Mouse (Mus musculus) embryonic fibroblast, embryonic 13.5 days (primary cell): Measurements from ENCODE around the gene Tcea3. TPM values are rescaled to one million over a fixed set of nuclear protein-coding genes. Genes with fewer than 3 reads are reported as not detected.

Source experiments
- H3K27ac ChIP-seq: 2 replicates; pipeline ENCODE4 v1.5.1; 2012; ENCODE audit warnings: low read length, control low read depth, inconsistent platforms; ENCODE audit not compliant: insufficient read depth
- H3K4me1 ChIP-seq: 2 replicates; pipeline ENCODE4 v1.6.1; 2011; ENCODE audit warnings: low read length; ENCODE audit not compliant: control insufficient read depth, insufficient read depth
- H3K4me3 ChIP-seq: 2 replicates; pipeline ENCODE4 v1.5.1; 2011; ENCODE audit warnings: mild to moderate bottlenecking, control low read depth, low read length; ENCODE audit not compliant: insufficient read depth
- CTCF ChIP-seq: IDR thresholded peaks from 2 replicates; pipeline ENCODE4 v1.5.1; 2011; ENCODE audit warnings: mild to moderate bottlenecking, control low read depth, low read length, moderate library complexity, borderline replicate concordance; ENCODE audit not compliant: insufficient read depth
- POLR2A ChIP-seq: IDR thresholded peaks from 2 replicates; pipeline ENCODE4 v1.6.1; 2011; ENCODE audit warnings: low read depth, mild to moderate bottlenecking, control low read depth, low read length, moderate library complexity
- polyA plus RNA-seq: library from polyadenylated mRNA; stranded (reverse); fragments of >200 nt; gene quantifications from 2 replicates; pipeline ENCODE4 v1.2.4, GENCODE M21; 2011; ENCODE audit warnings: low read depth; ENCODE audit not compliant: missing spikeins, insufficient read length

The Tcea3 gene
- polyA plus RNA-seq, 1 experiment = 15.6 TPM

GRCm38 (mm10) chr4:136214828-136215227 lies 32.7 kb upstream of the Tcea3 start:
- no peak for TF ChIP-seq CTCF
- TF ChIP-seq POLR2A = no peak
- H3K27ac ChIP-seq = no peak overlapping the region

DNA sequence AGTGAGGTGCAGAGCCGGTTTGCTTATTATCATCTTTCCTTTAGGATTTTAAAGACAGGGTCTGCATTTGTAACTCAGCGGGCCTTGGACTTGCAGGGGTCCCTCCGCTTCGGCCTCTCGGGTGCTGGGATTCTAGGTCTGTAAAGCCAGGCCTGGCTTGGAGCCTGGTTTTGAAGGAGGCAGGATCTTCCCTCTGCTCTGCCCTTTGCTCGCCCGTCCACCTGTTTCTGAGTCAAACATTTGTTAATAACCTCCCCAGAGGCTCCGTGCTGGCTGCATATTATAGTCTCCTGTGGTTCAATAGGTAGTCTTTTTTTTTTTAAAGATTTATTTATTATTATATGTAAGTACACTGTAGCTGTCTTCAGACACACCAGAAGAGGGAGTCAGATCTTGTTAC lies 32.0 kb upstream of the Tcea3 start:
- Histone ChIP-seq H3K4me1 (peaks cover 5% of the 10 kb centered on the region; the same call in 1 of the 2 replicates), H3K27ac (no peak overlapping the region), H3K4me3 (no peak overlapping the region)
- TF ChIP-seq POLR2A (no peak), CTCF (no peak)

More at GRCm38 (mm10) chr4:136214828-136215227, 32.7 kb upstream of the Tcea3 start:
- Histone ChIP-seq H3K4me1 (peaks cover 6% of the 10 kb centered on the region; the same call in 1 of the 2 replicates), H3K4me3 (no peak overlapping the region)

- TF ChIP-seq POLR2A (no peak), CTCF (no peak)
- H3K27ac ChIP-seq = no peak overlapping the region
- H3K4me1 ChIP-seq = 0 out of 2 replicates have a peak, but pooled peaks cover 3% of the 10 kb centered on the region
- no peak overlapping the region for H3K4me3 ChIP-seq
These were observed 30.5 kb upstream of the Tcea3 start for GRCm38 (mm10) chr4:136217063-136217462.

DNA sequence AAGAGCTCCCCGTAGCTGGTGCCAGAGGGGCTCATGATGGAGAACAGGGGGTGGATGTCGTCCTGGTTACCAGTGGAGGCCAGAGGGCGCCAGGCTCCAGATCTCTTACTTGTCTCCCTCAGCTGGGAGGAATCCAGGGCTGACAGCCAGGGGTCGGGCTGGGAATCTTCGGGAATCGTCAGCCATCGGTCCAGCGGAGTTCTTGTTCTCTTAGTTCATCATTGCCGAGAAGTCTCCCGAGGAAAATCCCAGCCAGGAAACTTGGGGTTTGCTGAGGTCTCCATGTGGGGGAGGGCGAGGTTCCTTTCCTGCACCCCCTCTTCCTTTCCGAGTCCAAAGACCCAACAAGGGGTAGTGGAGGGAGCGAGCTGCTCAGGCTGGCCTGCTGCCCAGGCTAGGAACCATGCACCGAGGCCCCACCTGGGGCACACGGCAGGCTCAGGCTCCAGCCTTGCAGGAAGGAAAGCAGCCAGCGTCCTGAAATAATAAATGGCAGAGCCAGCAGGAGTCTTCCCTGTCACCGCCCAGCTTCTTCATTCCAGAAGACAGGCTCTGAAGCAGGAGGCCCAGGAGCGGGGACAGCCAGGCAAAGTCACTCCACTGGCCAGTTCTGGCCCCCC lies 28.8 kb upstream of the Tcea3 start:
- Histone ChIP-seq H3K27ac (peak overlapping the region; percentile 53), H3K4me1 (0 out of 2 replicates have a peak, but pooled peaks cover 3% of the 10 kb centered on the region), H3K4me3 (no peak overlapping the region)
- TF ChIP-seq POLR2A = no peak
- TF ChIP-seq CTCF = no peak

DNA sequence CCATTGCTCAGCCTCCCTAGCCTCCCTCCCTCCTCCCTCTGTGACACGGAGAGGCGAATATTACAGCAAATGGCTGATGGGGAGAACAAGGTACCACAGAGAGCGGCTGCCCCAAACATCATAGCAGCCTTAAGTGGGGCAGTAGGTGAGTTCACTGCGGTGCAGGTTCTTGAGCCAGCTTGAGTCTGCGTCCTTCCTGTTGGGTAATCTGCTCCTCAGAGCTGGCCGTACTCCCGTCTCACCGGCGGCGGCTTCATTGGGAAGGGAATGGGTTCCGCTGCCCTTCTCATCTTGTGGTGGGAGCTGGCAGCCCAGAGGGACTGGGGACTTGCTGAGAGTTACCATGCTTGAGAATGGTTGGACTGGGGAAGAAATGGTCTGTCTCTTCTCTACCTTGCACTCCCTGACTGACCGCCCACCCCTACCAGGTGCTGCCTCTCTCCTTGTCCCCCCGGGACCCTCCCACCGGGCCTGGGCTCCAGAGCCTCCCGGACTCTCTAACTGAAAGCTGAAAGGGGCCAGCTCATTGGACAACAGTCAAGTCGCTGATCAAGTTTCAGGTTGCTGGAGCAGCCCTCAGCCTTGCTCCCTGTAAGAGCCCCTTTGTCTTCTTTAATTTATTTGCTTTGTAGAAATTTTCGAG lies 27.3 kb upstream of the Tcea3 start:
- TF ChIP-seq CTCF (no peak), POLR2A (no peak)
- no peak overlapping the region for H3K4me3 ChIP-seq
- no peak overlapping the region for H3K27ac ChIP-seq
- H3K4me1 ChIP-seq = 0 out of 2 replicates have a peak, but pooled peaks cover 3% of the 10 kb centered on the region

DNA sequence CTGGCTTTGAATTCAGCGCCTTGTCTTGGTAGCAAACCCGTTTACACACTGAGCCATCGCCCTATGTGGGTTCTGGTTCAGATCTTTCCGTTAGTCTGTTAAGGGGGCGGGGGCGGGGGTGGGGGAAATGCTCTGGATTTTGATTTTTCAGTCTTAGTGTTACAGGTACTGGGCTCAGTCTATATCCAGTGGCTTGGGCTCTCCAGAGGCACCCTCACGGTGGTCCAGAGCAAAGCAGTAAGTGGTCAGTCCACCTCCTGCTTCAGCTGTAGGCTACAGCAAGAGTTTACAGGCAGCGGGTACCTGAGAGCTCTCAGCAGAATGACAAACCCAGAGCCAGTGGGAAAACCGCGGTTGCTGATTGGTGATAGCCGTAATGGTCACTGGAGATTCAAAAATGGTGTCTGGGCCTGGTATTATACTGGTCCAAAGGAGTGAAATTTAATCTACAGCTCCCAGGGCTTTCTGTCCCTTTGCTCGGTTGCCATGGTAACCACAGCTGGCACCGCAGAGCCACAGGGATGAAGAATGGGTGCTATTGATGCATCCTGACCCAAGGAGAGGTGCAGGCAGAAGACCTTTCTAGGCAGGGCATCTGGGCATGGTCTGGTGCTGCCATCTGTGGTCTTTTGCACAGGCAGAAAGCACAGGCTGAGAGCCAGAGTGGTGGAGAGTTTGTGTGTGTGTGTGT lies 23.8 kb upstream of the Tcea3 start:
- Histone ChIP-seq H3K27ac (no peak overlapping the region), H3K4me1 (no peaks in the 10 kb centered on the region), H3K4me3 (no peak overlapping the region)
- TF ChIP-seq POLR2A (no peak), CTCF (no peak)

GRCm38 (mm10) chr4:136224240-136224559 lies 23.3 kb upstream of the Tcea3 start:
- Histone ChIP-seq H3K4me1 (0 out of 2 replicates have a peak, but pooled peaks cover 3% of the 10 kb centered on the region), H3K27ac (no peak overlapping the region), H3K4me3 (no peak overlapping the region)
- TF ChIP-seq POLR2A (no peak), CTCF (no peak)

DNA sequence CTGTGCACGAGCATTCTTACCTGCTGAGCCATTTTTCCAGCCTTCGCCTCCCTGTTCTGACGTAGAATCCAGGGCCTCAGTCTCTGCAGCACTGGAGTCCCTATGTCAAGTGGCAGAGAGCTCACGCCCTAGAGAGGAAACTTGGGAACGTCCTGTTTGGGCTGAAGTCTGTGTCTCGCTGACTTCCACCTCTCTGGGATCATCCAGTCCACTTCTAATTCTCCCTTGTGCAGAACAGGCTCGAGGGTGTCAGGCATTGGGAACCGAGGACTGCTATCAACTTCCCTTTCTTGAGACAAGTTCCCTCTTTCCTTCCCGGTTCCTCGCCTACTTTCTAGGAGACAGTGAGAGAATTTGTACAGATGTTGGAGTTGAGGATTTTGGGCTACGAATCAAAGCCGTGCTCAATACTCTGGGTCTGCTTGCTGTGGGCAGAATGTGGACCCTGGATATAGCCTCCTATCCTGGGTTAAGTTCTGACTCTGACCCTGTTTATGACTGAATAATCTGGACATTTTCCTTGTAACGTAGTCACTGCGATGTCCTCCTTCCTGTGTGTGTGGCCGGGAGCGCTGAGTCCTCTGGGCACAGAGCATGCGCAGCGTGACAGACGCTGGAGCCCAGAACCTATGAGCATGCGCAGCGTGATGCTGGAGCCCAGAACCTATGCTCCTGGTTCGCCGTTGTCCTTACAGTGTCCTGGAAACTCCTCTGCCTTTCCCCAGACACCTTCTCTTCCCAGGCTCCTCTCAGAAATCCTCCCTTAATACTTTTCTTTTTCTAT lies 22.7 kb upstream of the Tcea3 start:
- TF ChIP-seq POLR2A (no peak), CTCF (no peak)
- no peak overlapping the region for H3K27ac ChIP-seq
- H3K4me3 ChIP-seq = no peak overlapping the region
- H3K4me1 ChIP-seq = 0 out of 2 replicates have a peak, but pooled peaks cover 3% of the 10 kb centered on the region

DNA sequence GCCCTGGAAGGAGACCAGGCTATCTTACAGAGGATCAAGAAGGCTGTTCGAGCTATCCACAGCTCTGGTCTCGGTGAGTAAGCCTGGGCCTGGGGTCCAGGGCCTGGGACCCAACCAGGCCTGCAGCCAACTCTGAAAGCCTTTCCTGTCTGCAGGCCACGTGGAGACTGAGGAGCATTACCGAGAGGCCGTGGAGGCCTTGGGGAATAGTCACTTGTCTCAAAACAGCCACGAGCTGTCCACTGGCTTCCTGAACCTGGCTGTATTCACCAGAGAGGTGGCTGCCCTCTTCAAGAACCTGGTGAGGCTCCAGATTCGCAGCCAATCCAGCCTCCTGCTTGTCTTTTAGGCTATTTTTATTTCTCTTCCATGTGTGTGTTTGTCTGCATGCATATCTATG lies 20.1 kb upstream of the Tcea3 start:
- TF ChIP-seq POLR2A (no peak), CTCF (no peak)
- no peak overlapping the region for H3K27ac ChIP-seq
- 0 out of 2 replicates have a peak, but pooled peaks cover 3% of the 10 kb centered on the region for H3K4me1 ChIP-seq
- H3K4me3 ChIP-seq = no peak overlapping the region

- 0 out of 2 replicates have a peak, but pooled peaks cover 3% of the 10 kb centered on the region for H3K4me1 ChIP-seq
- no peak overlapping the region for H3K27ac ChIP-seq
- TF ChIP-seq POLR2A = no peak
- TF ChIP-seq CTCF = no peak
- H3K4me3 ChIP-seq = no peak overlapping the region
These were observed 18.9 kb upstream of the Tcea3 start for GRCm38 (mm10) chr4:136228640-136229039.
